Mouse (Mus musculus) embryonic facial prominence, embryonic 14.5 days (tissue): Measurements from ENCODE around the gene Cd9. TPM values are rescaled to one million over a fixed set of nuclear protein-coding genes. Genes with fewer than 3 reads are reported as not detected.
"Not testable (repeated sequence)": the region's sequence is repeated elsewhere in the genome, so short reads cannot be mapped to it uniquely, and the experiment has no call there.

Source experiments
- ATAC-seq: fragments of 200-750 bp; cut with Nextera tagmentation; 2 replicates; pipeline ENCODE4 v1.8.0; 2017; ENCODE audit warnings: low read depth, moderate number of reproducible peaks, moderate TSS enrichment
- DNase-seq: peaks from one replicate; pipeline ENCODE4 v3.0.0-alpha.2; 2015; ENCODE audit warnings: low spot score
- H3K27ac ChIP-seq: fragments of 300-500 bp; sonication (generic); replicated peaks from 2 replicates; pipeline ENCODE4 v1.5.1; 2014; ENCODE audit warnings: low read depth, mild to moderate bottlenecking, low read length, moderate library complexity
- H3K27me3 ChIP-seq: fragments of 300-500 bp; sonication (generic); replicated peaks from 2 replicates; pipeline ENCODE4 v1.6.1; 2014; ENCODE audit warnings: low read length; ENCODE audit not compliant: control insufficient read depth, insufficient read depth
- H3K36me3 ChIP-seq: fragments of 300-500 bp; sonication (generic); 2 replicates; pipeline ENCODE4 v1.6.1; 2014; ENCODE audit warnings: low read length, mixed read lengths; ENCODE audit not compliant: control insufficient read depth, insufficient read depth
- H3K4me1 ChIP-seq: fragments of 300-500 bp; sonication (generic); 2 replicates; pipeline ENCODE4 v1.6.1; 2014; ENCODE audit warnings: antibody characterized with exemption, low read length; ENCODE audit not compliant: control insufficient read depth, insufficient read depth
- H3K4me2 ChIP-seq: fragments of 300-500 bp; sonication (generic); 2 replicates; pipeline ENCODE4 v1.6.1; 2014; ENCODE audit warnings: low read depth, mild to moderate bottlenecking, low read length, moderate library complexity, mixed read lengths
- H3K4me3 ChIP-seq: fragments of 300-500 bp; sonication (generic); 2 replicates; pipeline ENCODE4 v1.5.1; 2014; ENCODE audit warnings: low read depth, mild to moderate bottlenecking, low read length
- H3K9ac ChIP-seq: fragments of 300-500 bp; sonication (generic); 2 replicates; pipeline ENCODE4 v1.6.1; 2014; ENCODE audit warnings: low read depth, mild to moderate bottlenecking, low read length, moderate library complexity, mixed read lengths
- H3K9me3 ChIP-seq: fragments of 300-500 bp; sonication (generic); 2 replicates; pipeline ENCODE4 v1.6.1; 2016; ENCODE audit warnings: low read length; ENCODE audit not compliant: control insufficient read depth
- WGBS: fragments of 180-500 bp; shearing (Covaris S2); extraction: QIAGEN DNeasy Blood & Tissue Kit; methylation state at CpG from one replicate; pipeline ENCODE4 v1.1.7; 2014; 5-methylcytosine and 5-hydroxymethylcytosine counted together
- polyA plus RNA-seq: library from polyadenylated mRNA; unstranded; fragments of >200 nt; fragmentation: Nextera tagmentation; extraction: Ambion mirVana; gene quantifications from 2 replicates; pipeline ENCODE4 v1.2.1, GENCODE M21; 2014

Cd9 gene
- polyA plus RNA-seq, 1 experiment from 2014 or later, result 245 TPM

DNA sequence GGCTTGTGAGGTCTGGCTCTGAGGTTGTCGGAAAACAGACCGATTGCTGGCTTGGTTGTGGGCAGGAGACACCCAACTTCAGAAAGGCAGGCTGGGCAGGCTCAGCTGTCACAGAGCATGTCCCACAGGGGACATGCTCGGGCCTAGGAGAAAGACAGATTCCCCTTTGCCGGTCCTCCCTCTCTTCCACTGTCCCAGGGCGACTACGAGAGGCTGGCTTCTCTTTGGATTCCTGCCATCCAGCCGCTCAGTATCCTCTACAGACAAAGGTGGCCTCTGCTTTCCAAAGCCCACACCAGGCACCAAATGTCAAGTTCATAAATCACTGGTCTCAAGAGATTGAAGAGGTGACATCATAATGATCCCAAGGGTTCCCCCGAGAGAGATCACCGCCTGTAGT, 2.6 kb downstream of the Cd9 start:
- H3K9me3 ChIP-seq, result no peaks in the 10 kb centered on the region
- 0 out of 2 replicates have a peak overlapping the region, but pooled peaks have one; percentile 15 for H3K9ac ChIP-seq
- no peak for DNase-seq
- H3K36me3 ChIP-seq, result no peaks in the 10 kb centered on the region
- WGBS, result 67% methylated on average over 9 of the region's 9 CpGs
- no peaks in the 10 kb centered on the region for H3K27me3 ChIP-seq
- peaks cover 38% of the 10 kb centered on the region for H3K4me1 ChIP-seq
- ATAC-seq, result no peak
- H3K4me3 ChIP-seq, result no peak overlapping the region
- H3K27ac ChIP-seq, result no peak overlapping the region
- H3K4me2 ChIP-seq, result peak overlapping the region; percentile 88

DNA sequence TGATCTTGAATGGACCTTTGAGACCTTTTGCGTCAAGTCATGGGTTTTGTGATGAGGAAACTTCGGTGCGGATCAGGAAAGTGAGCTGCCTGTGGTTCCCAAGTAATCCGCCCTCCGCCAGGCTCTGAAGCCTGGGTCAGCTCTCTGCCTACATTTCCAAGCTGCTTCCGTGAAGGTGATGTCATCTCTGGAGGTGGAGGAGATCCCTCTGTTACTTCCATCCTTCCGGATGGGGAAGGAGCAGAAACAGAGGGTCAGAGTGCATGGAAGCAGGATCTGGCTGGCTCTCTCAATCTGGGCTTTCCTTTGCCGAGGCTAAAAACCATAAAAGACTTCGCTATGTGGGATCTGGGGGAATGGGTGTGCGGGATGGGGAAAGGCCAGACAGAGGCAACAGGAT, 3.2 kb downstream of the Cd9 start:
- H3K9me3 ChIP-seq, result no peaks in the 10 kb centered on the region
- peak overlapping the region; percentile 88; the same call in 1 of the 2 replicates for H3K4me2 ChIP-seq
- DNase-seq (no peak), ATAC-seq (no peak)
- WGBS, result 77% methylated on average over 10 of the region's 10 CpGs
- no peaks in the 10 kb centered on the region for H3K27me3 ChIP-seq
- H3K4me3 ChIP-seq, result no peak overlapping the region
- no peak overlapping the region for H3K9ac ChIP-seq
- H3K36me3 ChIP-seq, result no peaks in the 10 kb centered on the region
- no peak overlapping the region for H3K27ac ChIP-seq
- H3K4me1 ChIP-seq, result peaks cover 41% of the 10 kb centered on the region

DNA sequence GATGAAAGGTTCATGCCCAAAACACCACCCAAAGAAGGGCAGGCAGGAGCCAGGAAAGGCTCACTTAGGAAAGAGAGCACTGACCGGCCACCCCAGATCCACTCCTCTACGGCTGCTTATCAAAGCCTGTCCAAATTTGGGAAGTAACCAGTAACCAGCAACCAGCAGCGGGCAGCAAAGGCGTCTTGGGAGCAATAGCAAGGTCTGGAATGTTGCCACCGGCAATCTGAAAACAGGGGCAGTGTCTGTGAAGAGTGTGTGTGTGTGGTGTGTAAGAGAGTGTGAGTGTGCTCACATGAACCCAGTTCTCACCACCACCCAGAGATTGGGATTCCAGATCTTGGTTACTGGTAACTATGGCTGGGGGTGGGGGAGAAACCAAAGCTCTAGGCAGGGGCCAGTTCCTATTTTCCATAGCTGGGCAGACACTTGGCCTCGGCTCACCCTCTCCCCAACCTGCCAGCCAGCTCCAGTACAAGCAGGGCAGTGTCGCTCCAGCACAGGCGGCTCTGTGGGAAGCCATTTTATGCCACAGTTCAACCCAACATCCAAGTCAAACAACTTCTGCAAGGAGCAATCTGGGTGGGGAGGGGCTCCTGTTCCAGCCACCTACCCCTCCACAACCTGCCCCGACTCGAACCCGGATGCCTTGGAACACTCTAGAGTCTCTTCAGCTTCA, 4.6 kb downstream of the Cd9 start:
- no peak overlapping the region for H3K4me3 ChIP-seq
- H3K9me3 ChIP-seq, result no peaks in the 10 kb centered on the region
- peak overlapping the region; percentile 7 for H3K27ac ChIP-seq
- no peak overlapping the region for H3K9ac ChIP-seq
- DNase-seq (no peak), ATAC-seq (no peak)
- 71% methylated on average over 10 of the region's 11 CpGs for WGBS
- H3K27me3 ChIP-seq, result no peaks in the 10 kb centered on the region
- no peaks in the 10 kb centered on the region for H3K36me3 ChIP-seq
- H3K4me2 ChIP-seq, result peak overlapping the region; percentile 23
- peaks cover 47% of the 10 kb centered on the region for H3K4me1 ChIP-seq

- no peak for ATAC-seq
- Histone ChIP-seq H3K27ac (no peak overlapping the region), H3K4me1 (peaks cover 47% of the 10 kb centered on the region), H3K4me3 (no peak overlapping the region), H3K36me3 (no peaks in the 10 kb centered on the region), H3K9ac (no peak overlapping the region), H3K27me3 (no peaks in the 10 kb centered on the region), H3K9me3 (no peaks in the 10 kb centered on the region), H3K4me2 (no peak overlapping the region)
- no peak for DNase-seq
- 28% methylated on average over 4 of the region's 4 CpGs for WGBS
Measured at GRCm38 (mm10) chr6:125485589-125485988, 9.0 kb downstream of the Cd9 start.

- no peaks in the 10 kb centered on the region for H3K27me3 ChIP-seq
- H3K4me3 ChIP-seq, result no peak overlapping the region
- H3K4me1 ChIP-seq, result peaks cover 42% of the 10 kb centered on the region
- ATAC-seq (no peak), DNase-seq (no peak)
- no peaks in the 10 kb centered on the region for H3K9me3 ChIP-seq
- no peak overlapping the region for H3K9ac ChIP-seq
- WGBS, result 94% methylated on average over 2 of the region's 2 CpGs
- no peak overlapping the region for H3K4me2 ChIP-seq
- no peak overlapping the region for H3K27ac ChIP-seq
- H3K36me3 ChIP-seq, result no peaks in the 10 kb centered on the region
Measured at GRCm38 (mm10) chr6:125484721-125485120, 9.9 kb downstream of the Cd9 start.

GRCm38 (mm10) chr6:125484313-125484660, 10.3 kb downstream of the Cd9 start:
- H3K9ac ChIP-seq, DNase-seq, ATAC-seq, H3K36me3 ChIP-seq, H3K4me2 ChIP-seq, H3K9me3 ChIP-seq, H3K27me3 ChIP-seq, H3K4me3 ChIP-seq: not testable (repeated sequence)
- Histone ChIP-seq H3K27ac (peak overlapping the region; percentile 54), H3K4me1 (peaks cover 38% of the 10 kb centered on the region)
- 89% methylated on average over 9 of the region's 10 CpGs for WGBS

DNA sequence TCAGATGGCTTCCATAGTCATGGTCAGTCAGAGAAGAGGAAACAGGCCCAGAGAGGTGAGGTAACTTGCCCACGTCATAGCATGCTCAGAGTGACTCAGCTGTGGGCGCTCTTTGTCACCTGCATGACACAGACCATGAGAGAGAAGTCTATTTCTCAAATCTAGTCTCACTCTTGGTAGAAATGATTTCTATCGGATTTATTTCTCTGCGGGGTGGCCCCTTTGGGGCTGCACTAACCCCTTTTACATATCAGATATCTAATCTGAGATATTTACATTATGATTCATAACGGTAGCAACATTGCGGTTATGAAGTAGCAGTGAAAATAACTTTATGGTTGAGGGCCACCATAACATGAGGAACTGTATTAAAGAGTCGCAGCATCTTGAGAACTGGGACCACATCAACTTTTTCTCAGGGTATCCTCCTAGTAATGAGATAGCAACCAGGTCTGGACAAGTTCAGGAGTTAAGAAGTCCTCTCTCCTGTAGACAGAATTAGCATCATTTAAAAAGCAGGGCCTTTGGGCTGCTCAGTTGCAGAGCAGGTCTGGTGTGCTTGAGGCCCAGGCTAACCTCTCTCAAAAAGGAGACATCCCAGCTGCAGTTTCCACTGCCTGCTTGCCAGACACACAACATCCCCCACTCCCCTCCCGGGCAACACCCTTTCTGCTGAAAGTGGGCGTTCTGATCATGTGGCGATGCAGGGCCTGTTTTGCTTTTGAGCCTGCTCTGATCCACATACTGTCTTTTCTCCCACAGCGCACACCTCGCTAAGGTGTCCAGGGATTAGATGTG, 10.9 kb downstream of the Cd9 start:
- no peaks in the 10 kb centered on the region for H3K9me3 ChIP-seq
- no peak overlapping the region for H3K9ac ChIP-seq
- no peak overlapping the region for H3K4me3 ChIP-seq
- no peak overlapping the region for H3K4me2 ChIP-seq
- 72% methylated on average over 12 of the region's 12 CpGs for WGBS
- DNase-seq (no peak), ATAC-seq (0 out of 2 replicates have a peak, but pooled peaks have one; percentile 16)
- H3K4me1 ChIP-seq, result peaks cover 38% of the 10 kb centered on the region
- no peaks in the 10 kb centered on the region for H3K27me3 ChIP-seq
- H3K36me3 ChIP-seq, result no peaks in the 10 kb centered on the region
- peak overlapping the region; percentile 54 for H3K27ac ChIP-seq

GRCm38 (mm10) chr6:125482427-125482831, 12.2 kb downstream of the Cd9 start:
- Histone ChIP-seq H3K27ac (peak overlapping the region; percentile 36), H3K4me1 (peaks cover 44% of the 10 kb centered on the region)
- no peak for ATAC-seq

More at GRCm38 (mm10) chr6:125482427-125482831, 12.2 kb downstream of the Cd9 start:
- no peaks in the 10 kb centered on the region for H3K9me3 ChIP-seq
- WGBS, result 55% methylated on average over 5 of the region's 5 CpGs
- H3K9ac ChIP-seq, result no peak overlapping the region
- DNase-seq, result no peak
- no peak overlapping the region for H3K4me2 ChIP-seq
- no peak overlapping the region for H3K4me3 ChIP-seq
- no peaks in the 10 kb centered on the region for H3K36me3 ChIP-seq
- no peaks in the 10 kb centered on the region for H3K27me3 ChIP-seq
